Mouse (Mus musculus) embryonic facial prominence, embryonic 11.5 days (tissue): Measurements from ENCODE around the gene Lmbrd1. TPM values are rescaled to one million over a fixed set of nuclear protein-coding genes. Genes with fewer than 3 reads are reported as not detected.
"Not testable (repeated sequence)": the region's sequence is repeated elsewhere in the genome, so short reads cannot be mapped to it uniquely, and the experiment has no call there.

Experiments
- ATAC-seq: fragments of 200-750 bp; cut with Nextera tagmentation; replicated peaks from 2 replicates; pipeline ENCODE4 v1.8.0; 2017; ENCODE audit warnings: low read depth; ENCODE audit not compliant: insufficient number of reproducible peaks, low FRiP score, low TSS enrichment
- DNase-seq: peaks from one replicate; pipeline ENCODE4 v3.0.0-alpha.2; 2015; ENCODE audit warnings: low spot score
- H3K27ac ChIP-seq: fragments of 300-500 bp; sonication (generic); replicated peaks from 2 replicates; pipeline ENCODE4 v1.5.1; 2014; ENCODE audit warnings: mild to moderate bottlenecking, low read depth, low read length, control low read depth
- H3K27me3 ChIP-seq: fragments of 300-500 bp; sonication (generic); 2 replicates; pipeline ENCODE4 v1.6.1; 2014; ENCODE audit warnings: mild to moderate bottlenecking, low read length, moderate library complexity, mixed read lengths; ENCODE audit not compliant: control insufficient read depth, insufficient read depth
- H3K36me3 ChIP-seq: fragments of 300-500 bp; sonication (generic); replicated peaks from 2 replicates; pipeline ENCODE4 v1.6.1; 2014; ENCODE audit warnings: low read depth, mild to moderate bottlenecking, low read length, moderate library complexity, mixed read lengths; ENCODE audit not compliant: control insufficient read depth, insufficient read depth
- H3K4me1 ChIP-seq: fragments of 300-500 bp; sonication (generic); 2 replicates; pipeline ENCODE4 v1.6.1; 2014; ENCODE audit warnings: low read length, mixed read lengths; ENCODE audit not compliant: control insufficient read depth, insufficient read depth
- H3K4me2 ChIP-seq: fragments of 300-500 bp; sonication (generic); 2 replicates; pipeline ENCODE4 v1.6.1; 2014; ENCODE audit warnings: low read depth, mild to moderate bottlenecking, control low read depth, low read length, moderate library complexity
- H3K4me3 ChIP-seq: fragments of 300-500 bp; sonication (generic); 2 replicates; pipeline ENCODE4 v1.5.1; 2014; ENCODE audit warnings: low read depth, low read length, control low read depth
- H3K9ac ChIP-seq: fragments of 300-500 bp; sonication (generic); replicated peaks from 2 replicates; pipeline ENCODE4 v1.6.1; 2014; ENCODE audit warnings: mild to moderate bottlenecking, control low read depth, low read length
- H3K9me3 ChIP-seq: fragments of 300-500 bp; sonication (generic); replicated peaks from 2 replicates; pipeline ENCODE4 v1.6.1; 2016; ENCODE audit warnings: mild to moderate bottlenecking, low read length, inconsistent platforms, mixed read lengths; ENCODE audit not compliant: control insufficient read depth
- WGBS: fragments of 180-500 bp; shearing (Covaris S2); extraction: QIAGEN DNeasy Blood & Tissue Kit; methylation state at CpG from one replicate; pipeline ENCODE4 v1.1.7; 2014; 5-methylcytosine and 5-hydroxymethylcytosine counted together
- polyA plus RNA-seq: library from polyadenylated mRNA; unstranded; fragments of >200 nt; fragmentation: Nextera tagmentation; extraction: Ambion mirVana; gene quantifications from 2 replicates; pipeline ENCODE4 v1.2.1, GENCODE M21; 2014

The Lmbrd1 gene
- polyA plus RNA-seq, 1 experiment from 2014 or later, result 27.3 TPM

DNA sequence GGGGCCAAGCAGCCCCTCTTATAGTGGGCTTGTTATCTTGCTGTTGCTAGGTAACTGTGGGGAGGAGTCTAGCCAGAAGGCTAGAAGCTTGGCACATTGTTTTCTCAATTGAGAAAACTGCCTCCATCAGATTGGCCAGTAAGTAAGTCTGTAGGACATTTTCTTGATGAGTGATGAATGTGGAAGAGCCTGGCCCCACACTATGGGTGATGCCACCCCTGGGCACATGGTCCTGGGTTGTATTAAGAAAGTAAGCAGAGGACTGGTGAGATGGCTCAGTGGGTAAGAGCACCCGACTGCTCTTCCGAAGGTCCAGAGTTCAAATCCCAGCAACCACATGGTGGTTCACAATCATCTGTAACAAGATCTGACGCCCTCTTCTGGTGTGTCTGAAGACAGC, 88.8 kb downstream of the Lmbrd1 start:
- not testable (repeated sequence) for H3K27me3 ChIP-seq, H3K36me3 ChIP-seq, H3K4me1 ChIP-seq, H3K9me3 ChIP-seq, ATAC-seq, H3K9ac ChIP-seq, H3K27ac ChIP-seq, H3K4me3 ChIP-seq, H3K4me2 ChIP-seq, DNase-seq
- 71% methylated on average over 3 of the region's 3 CpGs for WGBS

DNA sequence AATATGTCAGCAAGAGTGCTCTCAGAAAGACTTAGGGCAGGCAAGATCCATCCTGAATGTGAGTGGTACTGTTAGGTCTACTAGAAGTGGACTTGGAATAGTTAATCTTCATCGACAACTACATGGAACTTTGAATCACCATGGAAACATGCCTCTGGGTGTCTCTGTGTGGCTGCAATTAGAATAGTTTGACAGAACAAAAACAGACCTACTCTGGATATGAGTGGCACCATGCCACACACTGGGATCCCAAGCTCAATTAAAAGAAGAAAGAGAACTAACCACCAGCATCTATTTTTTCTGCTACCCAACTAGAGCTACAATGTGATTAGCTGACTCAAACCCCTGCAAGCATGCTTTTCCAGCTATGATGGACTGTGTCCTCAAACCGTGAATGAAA, 95.2 kb downstream of the Lmbrd1 start:
- H3K27ac ChIP-seq, result no peak overlapping the region
- no peaks in the 10 kb centered on the region for H3K27me3 ChIP-seq
- H3K9ac ChIP-seq, result no peak overlapping the region
- no peak for ATAC-seq
- H3K4me3 ChIP-seq, result no peak overlapping the region
- no peaks in the 10 kb centered on the region for H3K36me3 ChIP-seq
- 72% methylated on average over 2 of the region's 2 CpGs for WGBS
- H3K4me1 ChIP-seq, result no peaks in the 10 kb centered on the region
- H3K4me2 ChIP-seq, result no peak overlapping the region
- DNase-seq, result no peak
- no peaks in the 10 kb centered on the region for H3K9me3 ChIP-seq

- DNase-seq (no peak), ATAC-seq (no peak)
- no peak overlapping the region for H3K9ac ChIP-seq
- H3K27me3 ChIP-seq, result no peaks in the 10 kb centered on the region
- no peak overlapping the region for H3K27ac ChIP-seq
- H3K4me1 ChIP-seq, result no peaks in the 10 kb centered on the region
- 88% methylated on average over 2 of the region's 2 CpGs for WGBS
- H3K9me3 ChIP-seq, result no peaks in the 10 kb centered on the region
- H3K36me3 ChIP-seq, result no peaks in the 10 kb centered on the region
- H3K4me3 ChIP-seq, result no peak overlapping the region
- no peak overlapping the region for H3K4me2 ChIP-seq
Observed at GRCm38 (mm10) chr1:24776576-24776975, 98.1 kb downstream of the Lmbrd1 start.

DNA sequence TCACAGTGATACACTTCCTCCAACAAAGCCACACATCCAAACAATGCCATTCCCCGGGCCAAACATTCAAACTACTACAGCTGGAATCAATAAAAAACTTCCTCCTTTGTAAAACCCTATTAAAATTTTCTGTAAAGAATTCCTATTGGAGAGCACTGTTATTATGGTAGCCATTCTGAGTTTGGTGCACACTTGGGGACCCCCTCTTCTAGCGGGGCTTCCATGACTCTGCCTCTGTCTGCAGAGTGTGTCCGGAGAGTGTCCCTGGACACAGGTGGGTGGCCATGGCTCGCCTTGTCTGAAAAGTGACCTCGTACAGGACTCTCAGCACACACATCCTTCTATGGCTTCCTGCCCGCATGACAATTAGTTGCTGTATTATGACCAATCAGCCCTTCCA, 114.7 kb downstream of the Lmbrd1 start:
- Histone ChIP-seq H3K27me3 (no peaks in the 10 kb centered on the region), H3K9ac (no peak overlapping the region), H3K4me1 (no peaks in the 10 kb centered on the region), H3K36me3 (no peaks in the 10 kb centered on the region), H3K4me2 (no peak overlapping the region), H3K4me3 (no peak overlapping the region), H3K9me3 (no peaks in the 10 kb centered on the region), H3K27ac (no peak overlapping the region)
- 88% methylated on average over 6 of the region's 6 CpGs for WGBS
- DNase-seq (no peak), ATAC-seq (no peak)

DNA sequence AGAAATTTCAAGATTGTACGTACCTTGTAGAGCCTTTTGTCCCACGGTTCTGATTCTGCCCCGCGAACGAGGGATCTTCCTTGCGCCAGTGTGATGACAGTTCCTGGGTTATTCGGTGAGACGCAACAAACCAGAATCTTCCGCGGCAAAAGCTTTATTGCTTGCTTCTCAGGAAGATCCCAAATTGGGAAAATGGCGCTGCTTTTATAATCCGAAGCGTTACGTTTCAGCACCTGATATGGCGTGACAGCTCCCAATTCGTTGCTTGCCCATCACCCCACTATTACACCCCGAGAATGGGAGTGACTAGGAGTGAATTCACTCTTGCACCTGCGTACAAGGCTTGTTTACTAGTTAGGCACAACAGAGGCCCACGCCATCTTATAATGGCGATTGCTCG, 129.5 kb downstream of the Lmbrd1 start:
- H3K27me3 ChIP-seq, H3K9me3 ChIP-seq, DNase-seq, H3K4me3 ChIP-seq, H3K9ac ChIP-seq, H3K4me1 ChIP-seq, H3K36me3 ChIP-seq, H3K27ac ChIP-seq, H3K4me2 ChIP-seq, ATAC-seq: not testable (repeated sequence)
- WGBS, result 96% methylated on average over 20 of the region's 21 CpGs

Other genes starting within 250 kb of the Lmbrd1 start
- gene Col19a1, start 91.2 kb upstream of the Lmbrd1 start, polyA plus RNA-seq, result 0.21 and 0.45 TPM in 2 replicates